Mouse (Mus musculus): ENCODE measurements around the gene Med19.
"Not testable (repeated sequence)": the region's sequence is repeated elsewhere in the genome, so short reads cannot be mapped to it uniquely, and the experiment has no call there.

Gene Med19

DNA sequence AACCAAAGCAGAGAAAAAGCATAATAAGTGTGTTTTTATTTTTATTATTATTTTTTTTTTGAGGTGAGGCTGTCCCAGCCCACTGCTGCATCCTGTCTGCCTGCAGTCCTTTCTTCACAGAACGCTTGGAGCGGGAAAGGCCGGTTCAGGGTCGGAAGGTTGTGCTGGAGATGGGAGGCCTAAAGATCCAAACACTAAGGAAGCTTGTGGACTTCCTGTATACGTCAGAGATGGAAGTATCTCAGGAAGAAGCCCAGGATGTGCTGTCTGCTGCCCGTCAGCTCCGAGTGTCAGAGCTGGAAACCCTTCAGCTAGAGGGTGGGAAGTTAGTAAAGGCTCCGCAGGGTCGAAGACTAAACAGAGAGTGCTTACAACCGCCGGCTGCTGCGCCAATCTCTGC lies 12.1 kb upstream of the Med19 start:
- DNase-seq (ENCODE audit: extremely low spot score, low spot score): no peak

GRCm38 (mm10) chr2:84669828-84670568 lies 8.2 kb upstream of the Med19 start:
- DNase-seq (ENCODE audit: extremely low spot score, low spot score): no peak

- DNase-seq (ENCODE audit: extremely low spot score, low spot score): peak; percentile 93
These were observed 7.7 kb upstream of the Med19 start, which contains the start of gene Selenoh for GRCm38 (mm10) chr2:84670569-84670933. TSS of gene Selenoh (minus strand) at chr2:84670770.

DNA sequence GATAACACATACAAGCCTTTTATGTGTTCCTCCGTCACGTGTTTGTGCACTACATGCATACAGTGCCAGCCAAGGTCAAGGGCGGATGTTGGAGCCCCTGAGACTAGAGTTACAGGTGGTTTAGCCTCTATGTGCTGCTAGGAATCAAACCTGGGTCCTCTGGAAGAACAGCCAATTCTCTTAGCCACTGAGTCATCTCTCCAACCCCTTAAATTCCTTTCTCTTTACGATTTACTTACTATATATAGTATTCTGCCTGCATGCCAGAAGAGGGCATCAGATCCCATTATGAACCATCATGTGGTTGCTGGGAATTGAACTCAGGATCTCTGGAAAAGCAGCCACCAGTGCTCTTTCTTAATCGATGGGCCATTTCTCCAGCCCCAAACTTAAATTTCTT lies 6.7 kb upstream of the Med19 start:
- not testable (repeated sequence) for DNase-seq (ENCODE audit: extremely low spot score, low spot score)

DNA sequence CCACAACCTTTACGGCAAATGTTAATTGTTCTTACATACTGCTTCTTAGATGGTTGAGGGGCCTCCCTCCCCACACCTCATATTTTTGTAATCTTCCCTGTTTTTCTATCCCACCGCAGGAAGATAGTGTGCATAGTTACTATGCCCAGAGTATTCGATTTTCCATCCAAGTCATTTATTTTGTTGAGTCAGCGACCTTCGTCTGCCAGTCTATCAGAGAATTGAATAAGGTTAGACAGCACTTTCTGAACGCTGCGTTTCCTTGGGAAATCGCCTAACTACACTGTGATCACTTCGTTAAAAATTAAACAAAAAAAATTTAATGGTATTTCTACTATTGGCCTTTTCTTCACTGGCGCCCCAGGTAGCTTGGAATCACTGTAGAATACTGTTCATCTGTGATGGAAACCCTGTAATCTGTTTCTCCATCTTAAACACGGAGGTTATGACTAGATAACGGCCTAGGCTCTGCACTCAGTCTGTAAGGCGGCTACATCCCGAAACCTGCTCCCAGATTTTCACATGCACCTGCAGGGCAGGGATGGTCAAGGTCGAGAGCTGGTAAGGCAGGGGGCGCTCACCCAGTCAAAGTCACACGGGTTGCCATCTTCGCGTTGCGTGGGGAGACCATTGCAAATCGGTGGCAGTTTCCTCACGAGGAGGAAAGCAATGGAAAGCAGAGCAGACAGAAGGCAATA lies 783 bp upstream of the Med19 start:
- peak; percentile 55 for DNase-seq (ENCODE audit: extremely low spot score, low spot score)

- DNase-seq (ENCODE audit: extremely low spot score, low spot score): no peak
These were observed 814 bp downstream of the Med19 start, which contains the start of gene Tmx2 for GRCm38 (mm10) chr2:84679016-84679415. TSS of gene Tmx2 (minus strand) at chr2:84679140.

DNA sequence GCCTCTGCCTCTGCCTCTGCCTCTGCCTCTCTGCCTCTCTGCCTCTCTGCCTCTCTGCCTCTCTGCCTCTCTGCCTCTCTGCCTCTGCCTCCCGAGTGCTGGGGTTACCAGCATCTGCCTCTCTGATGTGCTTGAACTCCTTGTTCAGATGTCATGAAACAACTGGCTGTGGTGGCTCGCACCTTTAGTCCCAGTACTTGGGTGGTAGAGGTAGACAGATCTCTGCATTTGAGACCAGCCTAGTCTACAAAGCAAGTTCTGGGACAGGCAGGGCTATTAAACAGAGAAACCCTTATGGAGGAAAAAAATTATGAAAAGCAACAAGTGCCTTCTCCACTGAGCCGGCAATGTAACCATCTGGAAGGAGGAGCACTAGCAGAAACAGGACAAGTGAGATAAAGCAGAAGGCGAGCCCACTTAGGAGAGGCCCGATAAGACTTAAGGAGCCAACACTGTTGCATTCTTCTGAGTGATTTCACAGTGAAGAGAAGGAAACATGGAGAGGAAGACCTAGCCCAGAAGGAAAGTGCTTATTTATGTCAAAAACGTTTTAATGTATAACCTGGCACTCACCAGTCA lies 4.5 kb downstream of the Med19 start:
- DNase-seq (ENCODE audit: extremely low spot score, low spot score): no peak

DNA sequence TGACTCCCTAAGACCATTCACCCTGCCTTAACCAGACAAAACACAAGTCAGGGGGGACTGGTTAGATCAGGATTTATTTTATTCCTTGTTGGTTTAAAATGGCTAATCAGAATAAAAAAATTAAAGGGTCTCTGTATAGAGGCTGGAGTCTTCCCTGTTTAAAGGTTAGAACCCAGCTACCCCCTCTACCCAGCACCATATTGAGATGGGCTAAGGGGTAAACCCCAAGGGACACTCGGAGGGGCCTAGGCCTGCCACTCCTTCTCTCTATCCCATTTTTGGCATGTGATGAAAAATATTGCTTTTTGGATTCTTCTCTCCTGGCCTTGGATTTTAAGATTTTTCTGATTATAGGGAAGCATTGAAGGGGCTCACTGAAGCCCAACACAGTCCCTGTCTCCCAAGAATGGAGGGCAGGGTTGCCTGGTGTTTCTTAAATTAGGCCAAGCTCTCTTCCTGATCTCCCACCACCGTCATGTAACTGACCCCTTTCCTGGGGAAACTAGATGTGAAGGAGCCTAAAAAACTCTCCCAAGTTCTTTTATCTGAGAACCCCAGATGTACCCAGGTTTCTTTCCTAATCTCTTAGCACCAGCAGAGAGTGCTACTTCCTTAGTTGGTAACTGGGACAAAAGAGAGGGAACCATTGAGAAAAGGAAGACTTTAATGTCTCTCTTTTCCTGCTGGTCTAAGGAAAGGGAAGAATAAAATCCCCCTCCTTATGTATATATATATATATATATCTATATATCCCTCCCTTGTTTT lies 10.1 kb downstream of the Med19 start:
- no peak for DNase-seq (ENCODE audit: extremely low spot score, low spot score)

GRCm38 (mm10) chr2:84690050-84690449 lies 11.8 kb downstream of the Med19 start:
- DNase-seq (ENCODE audit: extremely low spot score, low spot score): no peak

DNA sequence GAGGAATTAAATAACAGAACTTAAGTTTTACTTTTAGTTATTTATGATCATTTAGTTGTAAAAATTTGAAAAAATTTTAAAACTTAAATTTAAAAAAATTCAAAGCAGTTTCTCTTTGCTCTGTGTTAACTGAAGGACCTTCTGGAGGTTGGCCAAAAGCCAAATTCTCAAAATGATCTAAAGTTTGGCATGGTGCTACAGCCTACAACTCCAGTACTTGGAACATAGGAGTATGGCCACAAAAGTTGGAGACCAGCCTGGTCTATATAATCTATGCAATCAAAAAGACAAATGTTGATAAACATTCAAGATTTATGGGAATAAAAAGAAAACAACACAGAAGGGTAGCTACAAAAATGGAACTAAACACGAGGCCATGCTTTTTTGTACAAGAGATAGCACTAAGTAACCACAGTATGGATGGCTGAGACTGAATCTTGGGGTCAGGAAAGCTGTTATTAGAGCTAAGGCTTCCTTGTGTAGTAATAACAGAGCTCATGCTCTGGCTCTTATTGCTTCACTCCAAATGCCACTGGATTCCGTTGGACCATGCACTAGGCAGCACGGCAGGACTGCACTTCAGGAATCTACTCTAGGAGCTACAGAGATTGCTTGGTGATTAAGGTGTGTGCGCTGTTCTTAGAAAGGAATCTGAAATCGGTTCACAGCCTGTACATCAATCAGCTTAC lies 16.9 kb downstream of the Med19 start:
- DNase-seq (ENCODE audit: extremely low spot score, low spot score): no peak

DNA sequence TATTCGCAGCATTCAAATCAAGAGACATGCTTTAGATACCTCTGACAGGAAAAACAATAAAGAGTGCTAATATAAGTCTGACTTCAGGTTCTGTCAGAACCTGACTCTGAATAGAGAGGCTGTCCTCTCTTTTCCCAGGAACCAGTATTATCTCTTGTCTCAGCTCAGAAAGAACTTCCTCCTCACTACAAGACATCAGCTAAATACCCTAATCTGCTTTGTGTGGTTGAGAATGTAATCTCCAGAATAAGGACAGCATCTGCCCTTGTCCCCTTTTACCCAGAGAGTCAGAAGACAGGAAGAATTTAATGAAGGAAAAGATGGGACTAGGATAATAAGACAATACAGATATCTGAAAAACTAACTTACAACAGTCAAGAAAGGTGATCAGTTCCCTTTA lies 25.3 kb downstream of the Med19 start:
- no peak for DNase-seq (ENCODE audit: extremely low spot score, low spot score)

DNA sequence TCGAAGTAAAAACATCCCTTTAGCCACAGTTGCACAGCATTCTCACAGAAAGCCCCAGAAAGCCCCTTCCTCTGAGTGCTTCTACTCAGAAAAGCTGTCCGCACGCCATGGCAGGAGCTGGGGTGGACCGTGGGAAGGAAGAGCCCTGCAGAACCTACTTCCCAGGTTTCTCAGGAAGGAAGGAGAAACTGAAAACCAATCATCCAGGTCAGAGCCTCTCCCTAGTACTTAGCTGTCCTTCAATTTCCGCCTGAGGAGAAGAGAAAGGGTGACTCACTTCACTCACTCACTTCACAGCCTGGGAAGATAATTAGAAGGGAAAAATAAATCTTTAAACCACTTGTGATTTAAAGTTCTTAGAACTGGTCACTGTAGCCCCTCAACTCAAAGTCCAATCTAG lies 26.1 kb downstream of the Med19 start:
- no peak for DNase-seq (ENCODE audit: extremely low spot score, low spot score)

DNA sequence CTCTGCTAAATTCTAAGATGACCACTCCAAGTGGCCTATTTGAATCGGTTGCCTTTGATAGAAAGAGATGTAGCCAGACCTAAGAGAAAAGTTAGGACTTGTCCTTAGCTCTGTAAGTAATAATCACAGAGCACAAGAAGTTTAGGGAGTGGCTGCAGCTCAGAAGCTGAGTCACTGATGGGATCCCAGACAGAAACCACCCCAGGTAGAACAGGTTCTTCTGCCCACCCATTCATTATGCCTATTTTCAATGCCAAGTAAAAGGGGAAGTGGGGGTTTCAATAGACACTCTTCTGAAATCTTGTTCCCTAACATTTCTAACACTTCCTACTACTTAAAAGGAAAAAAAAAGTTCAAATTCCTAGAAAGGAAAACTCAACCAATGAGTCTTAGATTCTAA lies 27.1 kb downstream of the Med19 start:
- DNase-seq (ENCODE audit: extremely low spot score, low spot score): no peak

DNA sequence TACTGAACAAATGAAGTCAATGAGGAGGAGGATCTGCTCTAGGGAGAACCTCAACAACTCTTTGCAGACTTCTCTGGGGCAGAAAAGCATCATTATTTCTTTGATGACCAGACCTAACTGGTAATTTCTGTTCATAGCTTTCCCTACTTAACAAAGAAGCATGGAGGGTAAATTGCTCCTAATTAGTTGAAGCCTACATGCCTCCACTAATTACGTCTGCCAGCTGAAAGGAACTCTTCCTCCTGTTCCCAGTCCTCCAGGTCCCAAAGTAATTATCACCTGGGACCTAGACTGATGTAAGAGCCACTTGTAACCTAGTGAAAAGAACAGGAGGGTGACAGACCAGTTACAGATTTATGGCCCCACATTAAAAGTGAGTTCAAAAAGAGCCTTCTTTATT lies 29.3 kb downstream of the Med19 start:
- DNase-seq (ENCODE audit: extremely low spot score, low spot score): no peak

DNA sequence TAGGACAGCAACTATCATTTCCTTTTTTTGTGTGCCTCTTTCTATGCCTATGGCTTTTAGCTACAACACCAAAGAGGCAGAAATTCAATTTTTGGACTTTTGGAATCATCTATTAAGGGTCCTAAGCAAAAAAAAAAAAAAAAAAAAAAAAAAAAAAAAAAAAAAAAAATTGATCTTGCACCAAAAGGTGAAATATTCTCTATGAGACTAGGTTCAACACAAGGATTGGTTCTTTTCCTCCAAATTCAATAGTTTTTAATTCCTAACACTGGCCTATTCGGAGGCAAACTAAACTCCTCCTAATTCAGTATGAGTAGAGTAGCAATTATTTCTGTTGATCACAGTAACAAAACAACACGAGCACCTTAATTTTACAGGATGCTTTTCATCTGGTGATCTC lies 33.7 kb downstream of the Med19 start:
- DNase-seq (ENCODE audit: extremely low spot score, low spot score): no peak

DNA sequence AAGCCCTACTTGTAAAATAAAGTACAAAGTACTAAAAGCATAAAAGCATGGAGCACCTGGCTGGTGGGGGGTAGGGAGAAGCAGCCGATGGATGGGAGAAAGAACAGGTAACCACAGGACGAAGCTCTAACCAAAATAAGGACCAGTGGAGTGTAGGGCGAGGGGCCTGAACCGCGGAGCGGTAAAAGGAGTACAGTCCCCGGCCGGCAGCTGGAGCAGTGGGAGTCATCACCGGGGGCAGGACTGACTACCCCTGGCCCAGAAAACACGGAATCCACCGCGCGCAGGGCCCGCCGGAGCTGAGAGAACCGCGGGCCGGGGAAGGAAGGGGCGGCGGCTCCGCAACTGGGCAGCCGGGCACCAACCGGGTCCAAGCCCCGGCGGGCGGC lies 36.2 kb downstream of the Med19 start:
- DNase-seq (ENCODE audit: extremely low spot score, low spot score): no peak

DNA sequence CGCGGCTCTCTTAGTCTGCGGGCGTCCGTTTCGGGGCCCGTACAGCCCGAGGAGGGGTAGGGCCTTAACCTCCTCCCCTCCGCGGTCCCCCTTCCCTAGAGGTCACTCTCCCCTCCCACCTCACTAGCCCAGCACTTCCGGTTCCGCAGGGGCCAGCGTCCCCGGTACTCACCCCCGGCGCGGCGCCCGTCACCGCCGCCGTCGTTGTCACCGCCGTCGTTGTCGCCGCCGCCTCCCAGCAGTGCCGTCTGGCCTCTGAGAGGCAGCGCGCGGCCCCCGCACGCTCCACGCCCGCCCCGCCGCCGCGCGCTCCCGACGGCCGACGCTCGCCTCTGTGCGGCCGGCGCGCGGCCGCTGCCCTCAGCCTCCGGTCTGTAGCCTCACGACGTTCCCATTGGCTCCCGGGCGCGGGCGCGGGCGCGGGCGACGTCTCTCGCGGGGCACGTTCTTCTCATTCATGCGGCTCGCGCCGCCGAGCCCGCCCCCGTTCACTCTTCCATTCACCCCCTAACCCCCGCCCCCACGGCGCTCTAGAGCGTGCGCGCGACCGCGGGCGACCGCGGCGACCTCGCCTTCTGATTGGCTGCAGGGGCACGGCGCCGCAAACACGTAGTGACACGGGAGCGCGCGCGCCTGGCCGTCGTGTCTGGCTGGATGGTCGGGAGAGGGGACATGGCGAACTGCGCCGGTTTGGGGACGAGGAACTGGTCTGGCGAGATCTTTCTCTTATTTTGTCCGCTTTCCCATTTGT lies 36.8 kb downstream of the Med19 start, which contains the start of gene Zdhhc5:
Gene Zdhhc5, minus strand, starts transcription at position 370 of the 751 bp plus-strand sequence.
- peak; percentile 100 for DNase-seq (ENCODE audit: extremely low spot score, low spot score)

DNA sequence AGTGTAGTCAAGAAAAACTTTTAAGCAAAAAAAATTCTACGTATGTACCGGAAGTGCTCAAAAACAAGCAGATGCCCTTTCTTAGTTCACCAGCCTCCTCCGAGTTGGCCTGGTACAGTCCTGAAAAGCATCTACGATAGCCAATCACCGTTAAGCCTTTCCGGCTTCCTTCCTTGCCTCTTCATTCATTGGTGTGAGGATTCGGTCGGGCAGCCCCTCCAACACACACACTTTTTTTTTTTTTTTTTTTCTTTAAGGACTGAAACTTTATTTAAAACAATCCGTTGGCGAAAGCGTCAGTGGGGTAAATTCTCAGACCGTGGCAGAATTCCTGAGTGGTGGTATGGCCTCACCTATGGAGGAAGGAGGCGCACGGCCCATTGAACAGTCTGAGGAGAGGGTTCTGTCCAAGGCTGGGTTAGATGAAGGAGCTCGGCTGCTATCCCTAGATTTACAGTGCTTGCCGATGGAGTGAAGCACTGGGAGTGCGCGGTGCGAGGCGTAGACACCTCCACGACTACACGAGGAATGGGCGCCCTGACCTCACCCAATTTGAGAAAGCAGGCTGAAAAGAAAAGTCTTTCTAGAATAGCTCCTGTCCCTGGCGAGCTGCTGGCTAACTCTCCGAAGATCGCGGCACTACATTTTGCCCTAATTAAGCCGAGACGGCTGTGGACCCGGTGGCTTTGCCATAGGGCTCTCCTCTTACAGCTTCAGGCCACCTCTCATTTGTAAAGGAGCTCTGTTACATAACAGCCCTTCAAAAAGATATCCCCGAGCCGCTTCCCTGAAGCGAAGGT lies 37.6 kb downstream of the Med19 start:
- peak; percentile 73 for DNase-seq (ENCODE audit: extremely low spot score, low spot score)

All from neural tube, embryonic 10.5 days (tissue).